Mouse (Mus musculus): Measurements from ENCODE around the gene Crybg1.
A peak's percentile ranks its signal among the peaks of the same experiment; 100 is the strongest.

The Crybg1 gene

GRCm38 (mm10) chr10:44094794-44095193, 53.9 kb downstream of the Crybg1 start:
- DNase-seq (ENCODE audit: low read depth, low spot score): no peak

DNA sequence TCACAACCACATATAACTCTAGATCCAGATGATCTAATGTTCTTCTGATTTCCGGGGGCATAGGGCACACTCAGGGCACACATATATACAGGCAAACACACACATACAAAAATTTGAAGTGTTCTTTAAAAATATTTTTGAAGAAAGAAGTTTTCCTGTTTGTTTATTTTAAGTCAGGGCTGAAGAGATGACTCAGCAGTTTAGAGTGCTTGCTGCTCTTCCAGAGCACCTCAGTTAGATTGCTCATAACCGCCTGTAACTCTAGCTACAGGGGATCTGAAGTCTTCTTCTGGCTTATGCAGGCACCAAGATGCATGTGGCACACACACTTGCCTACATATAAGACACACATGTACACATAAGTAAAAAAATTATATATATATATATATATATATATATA, 56.9 kb downstream of the Crybg1 start:
- DNase-seq (ENCODE audit: low read depth, low spot score): no peak

DNA sequence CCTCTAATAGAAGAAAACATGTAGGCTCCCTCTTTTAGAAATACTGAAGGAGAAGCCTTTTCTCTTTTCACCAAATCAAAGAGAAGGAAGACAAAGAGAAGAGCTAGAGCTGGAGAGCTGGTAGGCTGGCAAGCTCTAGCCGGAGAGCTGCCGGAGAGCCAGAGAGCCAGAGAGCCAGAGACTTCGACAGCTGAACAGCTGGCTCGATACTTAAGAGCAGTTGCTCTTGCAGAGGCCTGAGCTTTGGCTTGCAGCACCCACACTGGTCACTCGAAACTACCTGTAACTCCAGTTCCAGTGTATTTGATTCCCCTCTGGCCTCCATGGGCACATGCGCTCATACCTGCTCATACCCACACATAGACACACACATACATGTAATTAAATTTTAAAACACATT, 68.3 kb downstream of the Crybg1 start:
- no peak for DNase-seq (ENCODE audit: low read depth, low spot score)

DNA sequence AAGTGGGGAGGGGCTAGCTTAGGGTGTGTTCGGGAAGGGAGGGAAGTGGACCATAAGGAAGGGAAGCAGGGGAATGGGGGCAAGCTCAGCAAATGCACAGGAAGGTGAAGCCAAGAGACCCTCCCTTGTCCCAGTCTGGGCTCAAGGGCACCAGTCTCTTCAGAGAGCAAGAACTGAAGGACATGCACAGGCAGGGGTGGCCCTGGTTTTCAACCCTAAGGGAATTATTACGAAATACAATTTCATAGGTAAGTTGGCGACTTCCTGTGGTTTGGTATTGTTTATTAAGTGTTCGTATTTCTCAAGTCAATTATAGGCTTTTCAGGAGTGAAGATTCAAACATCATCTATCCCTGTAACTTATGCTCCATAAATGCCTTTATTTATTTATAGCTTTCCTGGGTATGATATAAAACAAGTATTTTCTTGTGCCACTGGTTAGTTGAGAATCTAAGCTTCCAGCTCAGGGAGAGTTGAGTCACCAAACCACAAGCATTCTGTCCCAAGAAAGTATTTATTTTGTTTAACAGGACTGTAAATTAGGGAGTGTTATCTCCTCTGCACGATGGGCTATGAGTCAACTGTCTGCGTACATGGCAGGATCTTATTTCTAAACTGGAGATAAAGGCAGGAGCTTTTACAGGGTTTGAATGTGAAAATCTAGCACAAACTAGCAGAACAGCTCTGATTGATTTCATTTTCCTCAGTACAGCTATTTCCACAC, 69.7 kb downstream of the Crybg1 start:
- no peak for DNase-seq (ENCODE audit: low read depth, low spot score)

- peak; percentile 58 for DNase-seq (ENCODE audit: low read depth, low spot score)
These were observed 77.6 kb downstream of the Crybg1 start for GRCm38 (mm10) chr10:44071095-44071494.

DNA sequence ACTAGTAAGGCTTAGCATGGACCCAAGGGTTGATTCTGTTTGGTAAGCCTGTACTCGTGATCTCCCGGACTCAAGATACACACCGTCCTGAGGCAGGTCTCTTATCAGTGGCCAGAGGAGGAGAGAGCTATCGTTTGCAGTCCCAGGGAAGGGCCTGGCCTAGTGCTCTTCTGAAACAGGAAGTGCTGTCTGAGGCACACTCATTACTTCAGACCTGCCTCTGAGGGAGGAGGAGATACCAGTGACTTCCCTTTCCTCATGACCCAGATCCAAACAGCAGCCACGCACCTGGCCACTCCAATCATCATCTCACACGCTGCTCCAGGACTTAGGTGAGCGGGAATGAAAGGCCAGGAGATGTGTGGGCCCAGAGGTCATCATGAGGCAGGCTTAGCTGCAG, 79.5 kb downstream of the Crybg1 start:
- no peak for DNase-seq (ENCODE audit: low read depth, low spot score)

DNA sequence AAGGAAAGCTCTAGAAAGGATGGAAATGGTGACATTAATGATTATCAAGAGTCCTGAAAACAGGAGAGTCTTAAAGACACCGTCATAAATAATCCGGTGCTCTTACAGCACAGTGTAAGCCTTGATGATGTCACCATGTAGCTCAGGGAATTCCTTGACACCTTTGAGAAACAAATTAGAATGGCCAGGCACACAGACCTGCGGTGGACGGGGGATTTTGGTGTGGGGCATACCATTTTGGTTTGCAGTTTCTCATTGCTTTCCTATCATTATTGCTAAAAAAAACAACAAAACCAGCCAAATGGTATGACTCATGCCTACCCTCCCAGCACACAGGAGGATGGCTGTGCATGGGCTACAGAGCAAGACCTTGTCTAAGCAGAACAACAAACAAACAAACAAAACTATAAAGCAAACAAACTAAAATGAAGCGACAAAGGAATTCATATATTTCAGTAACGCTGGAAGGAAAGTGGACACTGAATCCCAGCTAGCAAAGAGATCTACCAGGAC, 82.7 kb downstream of the Crybg1 start:
- DNase-seq (ENCODE audit: low read depth, low spot score): no peak

DNA sequence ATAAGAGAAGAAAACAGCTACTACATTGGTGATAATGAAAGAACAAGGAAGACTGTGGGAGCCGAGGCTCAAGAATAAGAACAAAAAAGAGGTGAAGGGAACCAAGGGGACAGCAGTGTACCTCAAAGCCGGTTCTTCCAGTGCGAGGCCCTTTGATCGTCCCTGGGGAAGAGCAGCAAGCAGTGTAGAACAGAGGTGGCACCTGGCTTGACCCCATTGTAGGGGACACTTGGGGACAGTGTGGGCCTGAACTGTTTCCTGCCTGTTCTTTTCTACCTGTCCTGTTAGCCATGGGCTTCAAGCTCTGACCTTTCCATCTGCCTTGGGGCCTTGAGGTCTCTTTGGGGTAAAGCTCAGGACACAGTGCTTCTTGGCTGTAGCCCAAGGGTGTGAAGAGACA, 85.7 kb downstream of the Crybg1 start:
- no peak for DNase-seq (ENCODE audit: low read depth, low spot score)

DNA sequence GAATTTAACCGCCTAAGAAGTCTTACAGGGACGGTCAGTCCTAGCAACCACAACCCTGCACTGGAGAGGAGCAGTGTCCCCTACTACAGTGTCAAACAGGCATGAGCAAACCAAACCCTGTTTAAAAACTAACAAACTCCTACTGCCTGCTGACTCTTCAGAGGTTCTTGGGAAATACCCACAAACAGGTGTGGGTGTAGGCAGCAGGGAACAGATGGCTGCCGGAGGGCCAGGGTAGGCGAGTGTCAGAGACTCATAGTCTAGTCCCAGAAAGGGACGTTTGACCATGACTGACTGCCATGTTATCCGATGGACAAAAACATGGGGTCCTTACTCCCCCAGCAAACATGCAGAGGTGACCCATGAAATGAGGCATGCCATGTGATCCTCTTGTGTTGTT, 97.7 kb downstream of the Crybg1 start:
- DNase-seq (ENCODE audit: low read depth, low spot score): no peak

GRCm38 (mm10) chr10:44044727-44045126, 103.9 kb downstream of the Crybg1 start:
- DNase-seq (ENCODE audit: low read depth, low spot score): no peak

GRCm38 (mm10) chr10:44043630-44044029, 105.0 kb downstream of the Crybg1 start:
- DNase-seq (ENCODE audit: low read depth, low spot score): no peak

DNA sequence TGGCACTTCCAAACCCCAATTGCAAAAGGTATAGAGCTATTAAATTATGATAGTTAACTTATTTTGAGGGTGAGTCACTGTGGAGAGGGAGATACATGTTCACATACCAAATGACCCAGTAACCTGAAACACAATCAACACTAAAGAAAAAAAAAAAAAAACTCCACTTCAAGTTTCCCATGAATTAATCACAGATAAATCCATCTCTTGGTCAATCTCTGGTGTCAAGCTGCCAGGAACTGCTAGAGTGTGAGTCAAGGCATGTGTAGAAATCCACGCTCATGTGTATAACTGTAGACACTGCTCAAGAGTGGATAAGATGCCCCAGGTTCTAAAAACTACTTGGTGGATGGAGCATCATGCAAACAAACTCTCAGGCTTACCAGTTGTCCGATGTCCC, 109.5 kb downstream of the Crybg1 start:
- DNase-seq (ENCODE audit: low read depth, low spot score): no peak

- DNase-seq (ENCODE audit: low read depth, low spot score): no peak
These were observed 110.6 kb downstream of the Crybg1 start for GRCm38 (mm10) chr10:44037918-44038544.

DNA sequence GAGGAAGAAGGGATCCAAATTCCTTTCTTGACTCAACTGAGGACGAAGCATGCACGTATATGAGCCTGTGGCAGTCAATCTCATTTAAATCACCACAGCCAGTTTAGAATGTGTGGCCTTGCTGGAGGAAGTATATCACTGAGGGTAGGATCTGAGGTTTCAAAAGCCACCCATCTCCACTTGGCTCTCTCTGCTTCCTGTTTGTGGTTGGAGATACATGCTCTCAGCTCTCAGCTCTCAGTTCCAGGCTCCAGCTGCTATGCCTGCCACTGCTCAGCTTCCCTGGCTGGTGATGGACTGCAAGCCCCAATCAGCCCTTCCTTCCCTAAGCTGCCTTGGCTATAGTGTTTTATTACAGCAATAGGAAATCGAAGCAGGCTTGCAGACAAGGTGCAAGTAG, 119.1 kb downstream of the Crybg1 start:
- DNase-seq (ENCODE audit: low read depth, low spot score): no peak

DNA sequence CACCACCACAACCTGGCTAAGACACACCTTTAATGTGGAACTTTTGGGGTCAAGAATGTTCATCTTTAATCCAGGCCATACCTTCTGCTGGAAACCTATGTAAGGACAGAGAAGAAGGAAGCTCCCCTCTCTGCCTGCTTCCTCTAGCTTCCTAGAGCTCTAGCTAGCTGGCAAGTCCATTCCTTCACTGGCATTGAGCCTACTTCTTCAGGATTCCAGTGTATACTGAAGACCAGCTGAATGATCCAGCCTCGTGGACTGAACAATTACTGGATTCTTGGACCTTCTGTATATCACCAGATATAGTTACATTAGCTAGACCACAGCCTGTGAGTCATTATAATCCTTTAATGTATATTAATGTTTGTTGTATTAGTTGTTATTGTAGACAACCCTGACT, 121.4 kb downstream of the Crybg1 start:
- DNase-seq (ENCODE audit: low read depth, low spot score): no peak

DNA sequence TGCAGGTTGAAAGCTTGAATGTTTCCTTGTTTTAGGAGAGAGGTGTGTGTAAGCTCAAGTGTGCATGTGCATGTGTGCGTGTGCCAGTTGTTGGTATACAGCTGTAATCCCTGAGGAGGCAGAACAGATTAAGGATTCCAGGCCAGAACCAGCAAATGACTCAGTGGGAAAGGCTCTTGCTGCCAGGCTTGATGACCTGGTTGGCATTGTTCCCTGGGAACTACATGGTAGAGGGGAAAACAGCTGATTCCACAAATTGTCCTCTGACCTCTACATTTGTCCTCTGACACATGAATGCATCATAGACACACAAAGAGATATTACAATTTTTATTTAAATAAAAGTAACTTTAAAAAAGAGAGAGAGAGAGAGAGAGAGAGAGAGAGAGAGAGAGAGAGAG, 122.5 kb downstream of the Crybg1 start:
- DNase-seq (ENCODE audit: low read depth, low spot score): no peak

DNA sequence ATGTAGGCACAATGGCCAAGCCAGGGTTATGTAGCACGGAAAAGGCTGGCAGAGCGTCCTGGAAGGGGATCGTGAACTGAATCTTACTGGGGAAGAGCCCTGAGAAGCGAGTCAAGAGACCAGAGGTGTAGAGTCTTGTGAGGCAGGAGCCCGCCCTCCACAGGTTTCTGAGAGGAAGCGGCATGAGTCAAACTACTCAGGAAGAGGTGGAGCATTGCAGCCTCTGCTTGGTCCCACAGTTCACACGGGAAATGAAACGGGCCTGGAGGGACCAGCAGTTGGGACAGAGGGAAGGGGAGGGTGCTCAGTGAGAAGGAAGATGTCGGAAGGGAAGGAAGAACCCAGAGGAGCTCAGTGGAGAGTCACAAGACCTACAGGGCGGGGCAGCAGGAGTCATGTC, 123.9 kb downstream of the Crybg1 start:
- no peak for DNase-seq (ENCODE audit: low read depth, low spot score)

GRCm38 (mm10) chr10:44020141-44020540, 128.5 kb downstream of the Crybg1 start:
- DNase-seq (ENCODE audit: low read depth, low spot score): no peak

DNA sequence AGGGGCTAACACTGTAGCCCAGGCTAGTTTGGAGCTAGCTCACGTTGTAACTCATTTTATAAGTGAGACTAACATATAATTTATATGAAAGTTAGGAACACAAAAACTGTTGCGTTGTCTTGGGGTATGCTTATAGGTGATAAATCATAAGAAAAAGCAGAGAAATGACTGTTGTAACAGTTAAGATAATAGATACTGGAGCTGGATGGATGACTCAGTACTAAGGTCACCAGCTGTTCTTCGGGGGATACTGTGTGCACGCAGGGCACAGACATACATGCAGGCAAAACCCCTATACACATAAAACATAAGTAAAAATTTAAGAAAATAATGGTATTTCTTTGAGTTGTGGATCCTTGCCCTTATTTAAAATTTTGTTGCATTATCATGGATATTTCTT, 130.1 kb downstream of the Crybg1 start:
- DNase-seq (ENCODE audit: low read depth, low spot score): no peak

DNA sequence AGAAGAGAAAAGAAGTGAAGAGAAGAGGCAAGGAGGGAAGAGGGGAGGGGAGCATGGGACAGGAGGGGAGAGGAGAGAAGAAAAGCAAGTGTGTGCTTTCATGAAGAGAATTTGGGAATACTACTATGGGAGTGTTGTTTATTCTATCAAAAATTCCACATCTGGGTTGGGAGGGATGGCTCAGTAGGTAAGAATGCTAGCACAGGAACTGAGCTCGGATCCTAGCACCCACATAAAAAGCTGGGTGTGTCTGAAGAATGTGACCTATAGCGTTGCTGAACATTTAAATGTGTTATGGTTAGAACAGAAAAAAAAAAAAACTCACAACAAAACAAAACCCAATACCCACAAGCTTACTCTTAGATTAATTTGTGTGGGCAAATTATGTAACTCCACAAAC, 133.0 kb downstream of the Crybg1 start:
- no peak for DNase-seq (ENCODE audit: low read depth, low spot score)

GRCm38 (mm10) chr10:44013885-44014284, 134.8 kb downstream of the Crybg1 start:
- DNase-seq (ENCODE audit: low read depth, low spot score): no peak

DNA sequence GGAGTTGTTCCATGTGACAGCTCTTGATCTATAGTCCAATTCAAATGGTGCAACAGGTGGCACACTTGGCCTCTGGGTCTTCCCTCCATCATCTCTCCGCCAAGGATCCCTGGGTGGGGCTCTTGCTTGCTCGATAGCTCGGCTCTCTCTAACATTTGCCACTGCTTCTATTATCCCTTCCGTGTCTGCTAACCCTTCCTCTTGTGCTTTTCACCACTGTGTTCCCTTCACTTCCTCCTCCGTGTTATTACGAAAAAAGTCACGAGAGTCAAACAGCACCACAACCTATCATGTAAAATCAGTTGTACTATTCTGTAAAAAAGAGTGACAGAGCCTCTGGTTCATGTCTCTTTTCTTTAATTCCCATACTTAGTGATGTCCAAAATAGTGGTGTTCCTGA, 137.2 kb downstream of the Crybg1 start:
- DNase-seq (ENCODE audit: low read depth, low spot score): no peak

- DNase-seq (ENCODE audit: low read depth, low spot score): no peak
These were observed 139.8 kb downstream of the Crybg1 start for GRCm38 (mm10) chr10:44008808-44009207.

Measured in embryo, embryonic 11.5 days (tissue).